Comparison of ENCODE assay signal across 27 mouse cellular contexts in genomic region chr1:177717057-177717835, GRCm38 (mm10). TPM values are rescaled to one million over a fixed set of nuclear protein-coding genes. Genes with fewer than 3 reads are reported as not detected.
DNase-seq lines count a peak whose midpoint lies in the region; ATAC-seq and TF ChIP-seq lines count a peak whose summit lies in the region.
"Had no signal": no experiment of that assay in that cellular context is flagged by ENCODE, and none has a peak within 500 bp of the region (broad histone marks: within the 10 kb centered on the region; RNA-seq: fewer than 3 reads in every experiment).

No protein-coding gene starts in this region.

- no peaks in the 10 kb centered on the region for H3K4me1 ChIP-seq in limb, embryonic 14.5 days (ENCODE audit: control insufficient read depth, insufficient read depth, low read length)
- H3K4me1 ChIP-seq in limb, embryonic 10.5 days = no peaks in the 10 kb centered on the region
- H3K4me1 ChIP-seq: embryonic facial prominence, embryonic 12.5 days; midbrain, embryonic 12.5 days had no signal

- no peak overlapping the region for H3K9ac ChIP-seq in limb, embryonic 14.5 days (ENCODE audit: low read depth, low read length, severe bottlenecking)
- H3K9ac ChIP-seq: embryonic facial prominence, embryonic 12.5 days; forebrain, postnatal 0 days; midbrain, embryonic 12.5 days; neural tube, embryonic 15.5 days had no signal

- no peaks in the 10 kb centered on the region for H3K36me3 ChIP-seq in limb, embryonic 14.5 days (ENCODE audit: control insufficient read depth, insufficient read depth, low read length)
- no peaks in the 10 kb centered on the region for H3K36me3 ChIP-seq in limb, embryonic 10.5 days
- H3K36me3 ChIP-seq: embryonic facial prominence, embryonic 12.5 days; G1E; midbrain, embryonic 12.5 days; neural tube, embryonic 15.5 days had no signal

- no peak overlapping the region for H3K4me2 ChIP-seq in limb, embryonic 14.5 days (replicated peaks; ENCODE audit: low read depth, low read length, severe bottlenecking)
- H3K4me2 ChIP-seq: embryonic facial prominence, embryonic 12.5 days; midbrain, embryonic 12.5 days; neural tube, embryonic 15.5 days had no signal

- no peak overlapping the region for H3K27ac ChIP-seq in limb, embryonic 14.5 days (replicated peaks; ENCODE audit: low read depth, low read length)
- H3K27ac ChIP-seq in limb, embryonic 10.5 days = no peak overlapping the region
- H3K27ac ChIP-seq: embryonic facial prominence, embryonic 12.5 days; heart, adult 2 months; midbrain, embryonic 12.5 days; neural tube, embryonic 15.5 days had no signal

- no peak overlapping the region for H3K4me3 ChIP-seq in limb, embryonic 14.5 days (replicated peaks; ENCODE audit: low read length)
- H3K4me3 ChIP-seq in limb, embryonic 10.5 days = no peak overlapping the region
- H3K4me3 ChIP-seq: embryonic facial prominence, embryonic 12.5 days; heart, adult 2 months; midbrain, embryonic 12.5 days; neural tube, embryonic 15.5 days had no signal

- no peak for ATAC-seq in limb, embryonic 14.5 days (ENCODE audit: low FRiP score, low read depth)
- ATAC-seq in granulocyte monocyte progenitor cell, adult 5-6 weeks (replicated peaks; ENCODE audit: poor library complexity, severe bottlenecking) = peak; percentile 17
- ATAC-seq in megakaryocyte progenitor cell, adult 5-6 weeks (replicated peaks; ENCODE audit: poor library complexity) = peak; percentile 15; the same call in 1 of the 2 replicates

- peak; percentile 25 for DNase-seq in limb, embryonic 14.5 days (ENCODE audit: low spot score)
- DNase-seq in limb, embryonic 10.5 days (ENCODE audit: low spot score) = no peak
- DNase-seq in R1 (ENCODE audit: low read depth, low spot score) = peak; percentile 61
- no peak for DNase-seq in heart, postnatal 4 days
- DNase-seq in kidney, adult 18-20 months = no peak
- DNase-seq: adrenal gland, adult 2 months; cerebellum, adult 11 months; forebrain, postnatal 0 days; gastrocnemius, postnatal 10 days; heart, adult 2 months; kidney, adult 11 months; kidney, postnatal 25 days; lung, adult 2 months; lung, postnatal 4 days; thymus, adult 2 months had no signal

- WGBS in limb, embryonic 14.5 days = 69% methylated on average over 7 of the region's 7 CpGs
- WGBS in limb, embryonic 10.5 days = 81% methylated on average over 7 of the region's 7 CpGs

- H3K27me3 ChIP-seq in limb, embryonic 14.5 days (ENCODE audit: control insufficient read depth, insufficient read depth, low read length) = no peaks in the 10 kb centered on the region
- no peaks in the 10 kb centered on the region for H3K27me3 ChIP-seq in limb, embryonic 10.5 days (ENCODE audit: low read depth, poor library complexity, severe bottlenecking)
- H3K27me3 ChIP-seq: embryonic facial prominence, embryonic 12.5 days; midbrain, embryonic 12.5 days; neural tube, embryonic 15.5 days had no signal

- H3K9me3 ChIP-seq in limb, embryonic 14.5 days (ENCODE audit: control insufficient read depth, low read length) = no peaks in the 10 kb centered on the region
- H3K9me3 ChIP-seq in limb, embryonic 10.5 days (replicated peaks) = no peaks in the 10 kb centered on the region
- H3K9me3 ChIP-seq: embryonic facial prominence, embryonic 12.5 days; G1E; midbrain, embryonic 12.5 days; neural tube, embryonic 15.5 days had no signal

- TF ChIP-seq POLR2A in limb, embryonic 14.5 days (IDR thresholded peaks at IDR 0.05; ENCODE audit: borderline replicate concordance, extremely low read depth, insufficient read depth, insufficient read length) = no peak

RNA-seq across cellular contexts. Expression of gene 1700016C15Rik, which starts 12.4 kb away (rescaled TPM):
- not detected in 2 replicates for polyA plus RNA-seq in limb, embryonic 14.5 days (2012; rRNA removed)
- polyA plus RNA-seq in limb, embryonic 14.5 days (2014; fragmentation: Nextera tagmentation; extraction: Ambion mirVana) = not detected in 2 replicates
- polyA plus RNA-seq in limb, embryonic 10.5 days (2016; fragmentation: Nextera tagmentation; extraction: Ambion mirVana) = not detected in 2 replicates
- not detected in 2 replicates for total RNA-seq in granulocyte monocyte progenitor cell, adult 5-6 weeks (2014; fragmentation: Nextera tagmentation)
- total RNA-seq in granulocyte monocyte progenitor cell, adult 5-6 weeks (2017) = not detected in 2 replicates
- not detected in 2 replicates for total RNA-seq in megakaryocyte progenitor cell, adult 5-6 weeks (2015)
- total RNA-seq in megakaryocyte progenitor cell, adult 5-6 weeks (2017) = not detected in 2 replicates
- total RNA-seq in heart, postnatal 4 days (2021) = not detected
- total RNA-seq: adrenal gland, adult 2 months; common myeloid progenitor, adult 5-6 weeks; forebrain, postnatal 0 days; G1E; heart, adult 2 months; layer of hippocampus, postnatal 10 days; left cerebral cortex, postnatal 10 days had no signal
- polyA plus RNA-seq: adrenal gland, adult 2 months; embryonic facial prominence, embryonic 12.5 days; G1E; heart, adult 2 months; heart, embryonic 16.5 days; hindbrain, embryonic 11.5 days; lung, adult 2 months; midbrain, embryonic 12.5 days; neural tube, embryonic 15.5 days; stomach, embryonic 14.5 days; thymus, adult 2 months had no signal

Comparison
In these comparisons a context has a peak if more than half of its experiments do, and no peak if none do; other contexts are left out.
1. DNase-seq: peak in limb, embryonic 14.5 days (single experiment) and R1 (single experiment); none in limb, embryonic 10.5 days (single experiment), heart, postnatal 4 days (single experiment) and kidney, adult 18-20 months (single experiment).